Comparison of ENCODE assay signal across 9 mouse cellular contexts in genomic region chr2:180069770-180070480, GRCm38 (mm10). TPM values are rescaled to one million over a fixed set of nuclear protein-coding genes. Genes with fewer than 3 reads are reported as not detected.
DNase-seq lines count a peak whose midpoint lies in the region; ATAC-seq and TF ChIP-seq lines count a peak whose summit lies in the region.
"Had no signal": no experiment of that assay in that cellular context is flagged by ENCODE, and none has a peak within 500 bp of the region (broad histone marks: within the 10 kb centered on the region; RNA-seq: fewer than 3 reads in every experiment).

No protein-coding gene starts in this region.

- H3K4me1 ChIP-seq in testis, adult 2 months (ENCODE audit: control insufficient read depth, insufficient read depth, low read length), result peaks cover 8% of the 10 kb centered on the region
- H3K4me1 ChIP-seq in forebrain, embryonic 16.5 days (replicated peaks; ENCODE audit: control insufficient read depth, insufficient read depth, low read length), result peaks cover 9% of the 10 kb centered on the region
- H3K4me1 ChIP-seq in liver, embryonic 12.5 days, result peaks cover 17% of the 10 kb centered on the region
- H3K4me1 ChIP-seq in stomach, postnatal 0 days (replicated peaks; ENCODE audit: control insufficient read depth, insufficient read depth), result no peaks in the 10 kb centered on the region

- no peaks in the 10 kb centered on the region for H3K36me3 ChIP-seq in testis, adult 2 months (ENCODE audit: control insufficient read depth, insufficient read depth, low read length)
- H3K36me3 ChIP-seq in forebrain, embryonic 16.5 days (ENCODE audit: control insufficient read depth, insufficient read depth), result peaks cover 13% of the 10 kb centered on the region
- H3K36me3 ChIP-seq in liver, embryonic 12.5 days, result peaks cover 21% of the 10 kb centered on the region
- peaks cover 5% of the 10 kb centered on the region for H3K36me3 ChIP-seq in stomach, postnatal 0 days (ENCODE audit: control insufficient read depth, insufficient read depth, low read length)

- peak; percentile 65; the same call in 1 of the 2 replicates for ATAC-seq in forebrain, embryonic 16.5 days
- peak; percentile 56; the same call in 1 of the 2 replicates for ATAC-seq in liver, embryonic 12.5 days
- ATAC-seq in stomach, postnatal 0 days (ENCODE audit: low FRiP score, low TSS enrichment), result peak; percentile 70

- TF ChIP-seq EP300 in stomach, postnatal 0 days (optimal IDR thresholded peaks at IDR 0.05), result no peak

- H3K27me3 ChIP-seq in testis, adult 2 months (ENCODE audit: control insufficient read depth, insufficient read depth, low read length), result no peaks in the 10 kb centered on the region
- no peaks in the 10 kb centered on the region for H3K27me3 ChIP-seq in forebrain, embryonic 16.5 days (replicated peaks; ENCODE audit: control insufficient read depth, insufficient read depth, low read length)
- no peaks in the 10 kb centered on the region for H3K27me3 ChIP-seq in liver, embryonic 12.5 days (replicated peaks)
- H3K27me3 ChIP-seq in stomach, postnatal 0 days (ENCODE audit: control insufficient read depth, insufficient read depth, low read length), result no peaks in the 10 kb centered on the region

- TF ChIP-seq POLR2A in testis, adult 2 months (IDR thresholded peaks at IDR 0.05; ENCODE audit: control insufficient read depth, low read depth, low read length), result no peak

- H3K9me3 ChIP-seq in forebrain, embryonic 16.5 days (ENCODE audit: control insufficient read depth, low read length), result no peaks in the 10 kb centered on the region
- H3K9me3 ChIP-seq in liver, embryonic 12.5 days (replicated peaks), result 0 out of 2 replicates have a peak, but pooled peaks cover 4% of the 10 kb centered on the region
- H3K9me3 ChIP-seq in stomach, postnatal 0 days (ENCODE audit: control insufficient read depth, low read length), result no peaks in the 10 kb centered on the region

- TF ChIP-seq CTCF in testis, adult 2 months (IDR thresholded peaks at IDR 0.05; ENCODE audit: control insufficient read depth, insufficient read depth, insufficient replicate concordance, low read depth, low read length), result no peak
- TF ChIP-seq CTCF in stomach, postnatal 0 days (IDR thresholded peaks at IDR 0.05; ENCODE audit: low read depth), result no peak

- H3K9ac ChIP-seq in forebrain, embryonic 16.5 days (replicated peaks; ENCODE audit: low read depth, low read length), result peak overlapping the region; percentile 64
- peak overlapping the region; percentile 84 for H3K9ac ChIP-seq in liver, embryonic 12.5 days
- H3K9ac ChIP-seq in stomach, postnatal 0 days (ENCODE audit: low read length), result peak overlapping the region; percentile 75

- H3K4me2 ChIP-seq in forebrain, embryonic 16.5 days (ENCODE audit: low read length), result peak overlapping the region; percentile 60
- H3K4me2 ChIP-seq in liver, embryonic 12.5 days, result peak overlapping the region; percentile 88
- H3K4me2 ChIP-seq in stomach, postnatal 0 days (replicated peaks; ENCODE audit: low read depth), result peak overlapping the region; percentile 83

- no peak for DNase-seq in testis, postnatal 10 days (ENCODE audit: low spot score)
- no peak for DNase-seq in stomach, postnatal 0 days (ENCODE audit: low spot score)
- no peak for DNase-seq in thymus, postnatal 25 days
- no peak for DNase-seq in adrenal gland, adult 18-20 months (ENCODE audit: low spot score in 2 of 2)
- DNase-seq in Muller cell, postnatal 12 days (ENCODE audit: inconsistent ontology term), result no peak

- H3K27ac ChIP-seq in testis, adult 2 months (ENCODE audit: control insufficient read depth, insufficient read depth, low read depth, low read length), result peak overlapping the region; percentile 68
- peak overlapping the region; percentile 83 for H3K27ac ChIP-seq in forebrain, embryonic 16.5 days (ENCODE audit: low read length)
- peak overlapping the region; percentile 82 for H3K27ac ChIP-seq in liver, embryonic 12.5 days
- H3K27ac ChIP-seq in stomach, postnatal 0 days (replicated peaks), result peak overlapping the region; percentile 82

- WGBS in forebrain, embryonic 16.5 days, result 33% methylated on average over 20 of the region's 20 CpGs
- 28% methylated on average over 20 of the region's 20 CpGs for WGBS in liver, embryonic 12.5 days (ENCODE audit: insufficient replicate concordance)
- WGBS in stomach, postnatal 0 days, result 29% methylated on average over 20 of the region's 20 CpGs

- H3K4me3 ChIP-seq in testis, adult 2 months (ENCODE audit: control insufficient read depth, low read depth, low read length), result peak overlapping the region; percentile 95
- peak overlapping the region; percentile 57 for H3K4me3 ChIP-seq in forebrain, embryonic 16.5 days (replicated peaks; ENCODE audit: low read length)
- H3K4me3 ChIP-seq in liver, embryonic 12.5 days, result peak overlapping the region; percentile 81
- H3K4me3 ChIP-seq in stomach, postnatal 0 days (ENCODE audit: low read depth, low read length), result peak overlapping the region; percentile 67

RNA-seq across cellular contexts. Expression of gene Mtg2, which starts 0.5 kb away (rescaled TPM):
- polyA plus RNA-seq in testis, adult 2 months (2012; rRNA removed), result 7.0 and 7.8 TPM in 2 replicates
- 33.5 and 38.1 TPM in 2 replicates for polyA plus RNA-seq in forebrain, embryonic 16.5 days (2015; fragmentation: Nextera tagmentation; extraction: Ambion mirVana)
- 17.6 and 18.0 TPM in 2 replicates for polyA plus RNA-seq in liver, embryonic 12.5 days (2016; fragmentation: Nextera tagmentation; extraction: Ambion mirVana)
- polyA plus RNA-seq in stomach, postnatal 0 days (2015; fragmentation: Nextera tagmentation; extraction: Ambion mirVana), result 13.9 and 14.0 TPM in 2 replicates
- 10 to 100 TPM; 14.6 to 15.3 TPM for total RNA-seq in adrenal gland, adult 18-20 months (2021)

RNA-seq across cellular contexts. Expression of gene Ss18l1, which starts 27.6 kb away (rescaled TPM):
- polyA plus RNA-seq in testis, adult 2 months (2012; rRNA removed), result 4.0 TPM in 2 replicates
- polyA plus RNA-seq in forebrain, embryonic 16.5 days (2015; fragmentation: Nextera tagmentation; extraction: Ambion mirVana), result 70.1 and 73.5 TPM in 2 replicates
- 1.3 and 1.6 TPM in 2 replicates for polyA plus RNA-seq in liver, embryonic 12.5 days (2016; fragmentation: Nextera tagmentation; extraction: Ambion mirVana)
- polyA plus RNA-seq in stomach, postnatal 0 days (2015; fragmentation: Nextera tagmentation; extraction: Ambion mirVana), result 1.4 TPM in 2 replicates
- total RNA-seq in adrenal gland, adult 18-20 months (2021), result 10 to 100 TPM in 1 of 2 experiments, 1 to 10 TPM in 1; 4.9 to 13.5 TPM

RNA-seq across cellular contexts. Expression of gene Psma7, which starts 27.7 kb away (rescaled TPM):
- polyA plus RNA-seq in testis, adult 2 months (2012; rRNA removed), result 38.5 and 42.6 TPM in 2 replicates
- polyA plus RNA-seq in forebrain, embryonic 16.5 days (2015; fragmentation: Nextera tagmentation; extraction: Ambion mirVana), result 537 and 590 TPM in 2 replicates
- polyA plus RNA-seq in liver, embryonic 12.5 days (2016; fragmentation: Nextera tagmentation; extraction: Ambion mirVana), result 455 and 456 TPM in 2 replicates
- 469 and 490 TPM in 2 replicates for polyA plus RNA-seq in stomach, postnatal 0 days (2015; fragmentation: Nextera tagmentation; extraction: Ambion mirVana)
- total RNA-seq in adrenal gland, adult 18-20 months (2021), result 100 to 1,000 TPM; 207 to 235 TPM

RNA-seq across cellular contexts. Expression of gene Hrh3, which starts 34.4 kb away (rescaled TPM):
- polyA plus RNA-seq in testis, adult 2 months (2012; rRNA removed), result 5.1 and 5.9 TPM in 2 replicates
- 1.8 and 2.4 TPM in 2 replicates for polyA plus RNA-seq in forebrain, embryonic 16.5 days (2015; fragmentation: Nextera tagmentation; extraction: Ambion mirVana)
- not detected in 2 replicates for polyA plus RNA-seq in liver, embryonic 12.5 days (2016; fragmentation: Nextera tagmentation; extraction: Ambion mirVana)
- 0.05 TPM in 1 of 2 replicates, not detected in the other for polyA plus RNA-seq in stomach, postnatal 0 days (2015; fragmentation: Nextera tagmentation; extraction: Ambion mirVana)
- total RNA-seq in adrenal gland, adult 18-20 months (2021), result under 1 TPM in 1 of 2 experiments, not detected in 1; 0.10 TPM
- total RNA-seq: common myeloid progenitor, adult 5-6 weeks had no signal

RNA-seq across cellular contexts. Expression of gene Lsm14b, which starts 45.1 kb away (rescaled TPM):
- 31.8 and 33.7 TPM in 2 replicates for polyA plus RNA-seq in testis, adult 2 months (2012; rRNA removed)
- polyA plus RNA-seq in forebrain, embryonic 16.5 days (2015; fragmentation: Nextera tagmentation; extraction: Ambion mirVana), result 23.8 and 26.1 TPM in 2 replicates
- 2.4 and 2.7 TPM in 2 replicates for polyA plus RNA-seq in liver, embryonic 12.5 days (2016; fragmentation: Nextera tagmentation; extraction: Ambion mirVana)
- polyA plus RNA-seq in stomach, postnatal 0 days (2015; fragmentation: Nextera tagmentation; extraction: Ambion mirVana), result 3.8 and 3.9 TPM in 2 replicates
- total RNA-seq in adrenal gland, adult 18-20 months (2021), result 10 to 100 TPM; 35.9 to 44.5 TPM

Comparison
In these comparisons a context has a peak if more than half of its experiments do, and no peak if none do; other contexts are left out.
1. RNA of gene Ss18l1, which starts 27.6 kb away (polyA plus RNA-seq): 70.1 to 73.5 TPM in forebrain, embryonic 16.5 days; 4.0 TPM in testis, adult 2 months, 1.3 to 1.6 TPM in liver, embryonic 12.5 days and 1.4 TPM in stomach, postnatal 0 days; every median in the first group is over 10 times any median in the second.
2. RNA of gene Psma7, which starts 27.7 kb away (polyA plus RNA-seq): 537 to 590 TPM in forebrain, embryonic 16.5 days, 469 to 490 TPM in stomach, postnatal 0 days and 455 to 456 TPM in liver, embryonic 12.5 days; 38.5 to 42.6 TPM in testis, adult 2 months; every median in the first group is over 10 times any median in the second.
3. Peak in every context shown above with its lines, with median percentiles within 50 percentile points of each other: H3K27ac ChIP-seq, H3K4me3 ChIP-seq, ATAC-seq, H3K4me2 ChIP-seq and H3K9ac ChIP-seq.